Mouse (Mus musculus) embryo, embryonic 11.5 days (tissue): Measurements from ENCODE around the gene Sdc1.

Experiments
- DNase-seq: peaks from one replicate; pipeline ENCODE4 v3.0.0-alpha.2; 2012; ENCODE audit warnings: low read depth, low spot score

Gene Sdc1

DNA sequence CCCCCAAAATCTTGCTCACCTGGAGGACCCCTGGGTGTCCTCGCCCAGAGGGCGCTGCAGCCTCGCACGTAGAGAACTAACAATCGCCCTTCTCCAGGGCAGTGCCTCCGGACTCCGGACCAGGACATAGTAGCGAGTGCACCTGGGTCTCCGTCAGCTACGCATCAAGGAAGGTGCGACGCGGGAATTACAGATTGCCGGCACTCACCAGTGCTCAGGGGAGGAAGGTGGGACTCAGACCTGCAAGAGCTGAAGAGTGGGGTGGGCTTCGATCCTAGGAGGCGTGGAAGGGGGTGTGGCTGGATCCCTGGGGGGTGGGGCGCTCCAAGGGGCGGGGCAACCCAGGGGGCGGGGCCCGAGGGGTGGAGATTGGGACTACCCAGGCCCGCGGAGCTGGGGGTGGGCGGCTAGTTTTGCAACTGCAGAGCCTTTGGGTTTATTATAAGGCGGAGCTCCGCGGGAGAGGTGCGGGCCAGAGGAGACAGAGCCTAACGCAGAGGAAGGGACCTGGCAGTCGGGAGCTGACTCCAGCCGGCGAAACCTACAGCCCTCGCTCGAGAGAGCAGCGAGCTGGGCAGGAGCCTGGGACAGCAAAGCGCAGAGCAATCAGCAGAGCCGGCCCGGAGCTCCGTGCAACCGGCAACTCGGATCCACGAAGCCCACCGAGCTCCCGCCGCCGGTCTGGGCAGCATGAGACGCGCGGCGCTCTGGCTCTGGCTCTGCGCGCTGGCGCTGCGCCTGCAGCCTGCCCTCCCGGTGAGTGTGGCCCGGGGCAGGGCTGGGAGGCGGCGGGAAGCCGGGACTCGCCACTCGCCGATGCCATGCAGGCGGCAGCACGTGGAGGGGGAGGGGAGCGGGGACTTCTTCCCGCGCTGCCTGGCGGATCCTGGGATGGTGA lies at the start of gene Sdc1:
Gene Sdc1, plus strand, starts transcription at position 378 of the 898 bp plus-strand sequence.
- DNase-seq = peak; percentile 79

DNA sequence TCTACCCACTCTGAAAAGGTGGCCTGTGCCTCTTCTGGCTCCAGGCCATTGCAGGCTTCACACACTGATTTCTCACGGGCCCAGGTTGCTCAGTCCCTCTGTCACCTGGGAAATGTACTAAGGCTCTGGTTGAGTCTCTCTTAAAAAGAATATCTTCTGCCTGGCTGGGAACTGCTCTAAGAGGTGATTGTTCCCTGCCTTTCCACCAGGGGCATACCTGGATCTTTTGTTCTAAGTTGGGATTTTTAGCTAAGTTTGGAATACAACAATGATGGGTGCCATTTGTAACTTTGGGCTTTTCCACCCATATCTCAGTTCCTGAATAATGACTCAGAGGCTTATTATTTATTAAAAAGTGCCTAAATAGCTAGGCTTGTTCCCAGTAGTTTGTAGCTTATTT lies 44.2 kb upstream of the Sdc1 start:
- DNase-seq = no peak

DNA sequence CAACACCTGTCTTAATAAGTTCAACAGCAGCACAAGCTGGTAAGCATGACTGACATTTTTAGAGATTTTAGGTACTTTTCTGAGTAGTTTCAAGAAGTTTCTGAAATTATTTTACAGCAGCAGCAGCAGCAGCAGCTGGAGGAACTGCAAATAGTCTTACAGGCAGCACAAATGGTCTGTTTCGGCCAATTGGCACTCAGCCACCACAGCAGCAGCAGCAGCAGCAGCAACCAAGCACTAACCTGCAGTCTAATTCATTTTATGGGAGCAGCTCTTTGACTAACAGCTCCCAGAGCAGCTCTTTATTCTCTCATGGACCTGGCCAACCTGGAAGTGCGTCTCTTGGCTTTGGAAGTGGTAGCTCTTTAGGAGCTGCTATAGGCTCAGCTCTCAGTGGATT lies 42.4 kb upstream of the Sdc1 start:
- no peak for DNase-seq

DNA sequence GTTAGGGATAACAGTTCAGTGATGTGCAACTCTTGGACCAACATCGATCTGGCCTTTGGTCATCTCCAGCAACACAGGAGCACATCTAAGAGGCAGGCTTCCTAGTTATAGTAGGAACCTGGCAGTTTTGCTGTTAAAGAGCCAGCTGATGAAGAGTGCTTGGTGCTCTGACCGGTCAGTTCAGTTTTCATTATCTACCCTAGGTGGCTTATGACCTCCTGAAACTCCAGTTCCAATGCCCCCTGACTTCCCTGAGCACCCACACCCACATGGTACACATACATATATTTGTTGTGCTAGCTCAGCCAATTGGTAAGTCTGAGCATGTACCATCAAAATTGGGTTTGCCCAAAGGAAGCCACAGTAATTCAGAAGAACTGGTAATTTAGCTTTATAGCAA lies 17.5 kb upstream of the Sdc1 start:
- DNase-seq = no peak

DNA sequence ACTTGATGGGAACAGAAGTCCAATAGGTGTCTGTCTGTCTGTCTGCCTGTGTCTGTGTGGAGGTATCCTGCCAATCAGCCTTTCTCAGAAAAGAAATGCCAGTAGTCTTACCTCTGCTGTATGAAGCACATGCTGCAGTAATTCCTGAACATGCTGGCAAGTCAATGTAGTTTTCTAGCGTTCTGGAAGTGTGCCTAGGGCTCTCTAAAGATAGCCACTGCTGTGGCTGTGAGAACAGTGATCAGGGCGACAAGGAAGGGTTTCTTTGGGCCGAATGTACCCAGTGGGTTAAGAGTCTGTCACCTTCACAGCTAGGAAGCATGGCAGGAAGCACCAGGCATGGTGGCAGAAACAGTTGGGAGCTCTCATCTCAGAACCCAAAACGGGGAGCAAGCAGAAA lies 17.0 kb upstream of the Sdc1 start:
- DNase-seq = no peak

DNA sequence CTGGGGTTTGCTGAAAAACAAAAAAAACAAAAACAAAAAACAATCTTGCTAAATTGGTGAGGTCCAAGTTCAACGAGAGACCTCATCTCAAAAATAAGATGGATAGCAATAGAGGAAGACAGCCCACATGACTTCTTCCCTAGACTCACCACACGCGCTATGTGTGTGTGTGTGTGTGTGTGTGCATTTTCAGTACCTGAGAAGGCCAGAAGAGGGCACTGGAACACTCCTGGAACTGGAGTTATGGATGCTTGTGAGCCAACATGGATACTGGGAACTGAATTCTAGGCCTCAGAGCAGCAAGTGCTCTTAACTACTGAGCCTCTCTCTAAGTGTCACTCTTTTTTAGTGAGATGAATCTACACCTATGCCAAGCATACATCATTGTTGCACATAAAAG lies 13.1 kb upstream of the Sdc1 start:
- DNase-seq = no peak

DNA sequence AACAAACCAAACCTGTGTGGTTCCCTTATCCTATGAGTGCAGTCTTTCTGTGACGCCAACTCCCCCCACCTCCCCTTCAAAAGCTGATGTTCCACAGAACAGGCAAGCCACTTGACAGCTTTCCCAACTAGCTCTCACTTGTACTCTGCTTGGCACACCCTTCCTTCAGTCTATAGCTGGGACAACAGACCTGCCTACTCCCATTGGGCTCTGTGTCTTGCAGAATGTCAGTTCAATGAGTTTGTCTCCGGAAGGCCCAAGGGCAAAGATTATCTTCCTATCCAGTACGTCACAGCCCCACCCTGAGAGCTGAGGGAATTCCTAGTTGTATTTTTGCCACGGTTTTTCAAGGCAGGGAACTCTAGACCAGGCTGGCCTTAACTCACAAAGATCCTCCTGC lies 12.0 kb upstream of the Sdc1 start:
- no peak for DNase-seq

DNA sequence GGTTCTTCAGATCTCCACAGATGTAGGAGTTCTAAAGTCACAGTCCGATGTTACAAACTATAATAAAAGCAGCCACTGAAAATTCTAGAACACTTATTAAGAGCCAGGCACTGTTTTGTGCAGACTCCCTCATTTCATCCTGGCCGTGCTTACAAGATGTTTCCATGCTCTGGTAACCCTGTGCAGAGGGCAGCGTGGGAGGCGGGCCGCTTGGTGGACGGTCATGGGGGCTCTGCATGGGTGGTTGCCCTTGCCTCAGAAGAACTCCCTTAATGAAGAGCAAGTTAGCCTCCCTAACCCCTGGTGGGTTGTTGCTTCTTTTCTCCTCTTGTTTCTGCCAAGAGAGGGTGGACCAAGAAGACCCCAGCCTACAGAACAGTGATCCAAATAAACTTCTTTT lies 11.3 kb upstream of the Sdc1 start:
- DNase-seq = no peak

DNA sequence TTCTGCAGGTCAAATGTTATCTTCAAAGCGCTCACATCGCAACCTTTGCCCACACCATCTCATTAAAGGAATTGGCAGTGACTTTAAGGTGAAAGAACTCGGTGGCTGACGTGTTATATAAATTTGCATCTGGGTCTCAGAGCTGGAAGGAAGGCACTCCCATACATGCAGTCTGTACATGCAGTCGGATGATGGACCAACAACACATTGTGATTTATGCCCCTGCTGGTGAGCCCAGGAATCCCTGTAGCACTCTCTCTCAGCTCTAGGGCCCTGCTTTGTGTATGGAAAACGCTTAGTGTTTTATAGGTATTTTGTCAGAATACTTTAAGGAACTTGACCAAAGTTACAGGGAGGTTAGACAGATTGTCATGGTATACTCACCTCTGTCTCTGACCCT lies 10.6 kb upstream of the Sdc1 start:
- no peak for DNase-seq

DNA sequence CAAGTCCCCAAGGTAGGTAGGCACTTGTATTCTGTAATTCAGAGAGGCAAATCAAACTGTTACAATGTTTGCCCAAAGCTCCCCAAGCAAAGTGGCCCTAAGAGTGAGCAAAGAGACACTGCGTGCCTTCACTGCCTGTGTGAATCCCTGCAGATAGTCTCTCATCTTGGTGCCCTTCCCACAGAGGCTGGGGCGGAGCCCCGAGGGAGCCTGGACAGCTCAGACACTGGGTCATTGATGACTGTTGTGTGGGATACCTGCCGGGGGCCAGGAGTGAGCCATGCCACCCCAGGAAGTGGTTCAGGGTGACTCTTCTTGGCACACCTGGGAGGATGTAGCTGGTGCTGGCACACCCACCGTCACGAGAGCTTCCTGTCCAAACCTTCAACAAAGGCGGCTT lies 10.1 kb upstream of the Sdc1 start:
- no peak for DNase-seq

DNA sequence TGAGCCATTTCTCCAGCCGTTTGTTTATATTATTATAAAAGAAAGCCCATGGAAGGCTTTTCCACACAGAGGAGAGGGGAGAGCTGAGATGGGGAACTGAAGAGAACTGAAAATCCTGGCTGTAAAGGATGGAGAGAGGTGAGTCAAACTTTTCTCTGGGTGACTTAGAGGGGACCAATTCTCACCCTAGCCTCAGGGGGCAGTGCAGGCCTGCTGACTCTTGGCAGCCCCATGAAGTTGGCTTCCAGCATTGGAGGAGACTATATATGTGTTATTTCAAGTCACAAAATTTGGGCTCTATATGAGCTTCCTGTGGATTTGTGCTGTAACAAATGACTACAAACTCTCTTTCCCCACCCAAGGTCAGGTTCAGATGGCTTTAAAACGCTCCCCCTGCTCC lies 8.5 kb upstream of the Sdc1 start:
- DNase-seq = no peak

DNA sequence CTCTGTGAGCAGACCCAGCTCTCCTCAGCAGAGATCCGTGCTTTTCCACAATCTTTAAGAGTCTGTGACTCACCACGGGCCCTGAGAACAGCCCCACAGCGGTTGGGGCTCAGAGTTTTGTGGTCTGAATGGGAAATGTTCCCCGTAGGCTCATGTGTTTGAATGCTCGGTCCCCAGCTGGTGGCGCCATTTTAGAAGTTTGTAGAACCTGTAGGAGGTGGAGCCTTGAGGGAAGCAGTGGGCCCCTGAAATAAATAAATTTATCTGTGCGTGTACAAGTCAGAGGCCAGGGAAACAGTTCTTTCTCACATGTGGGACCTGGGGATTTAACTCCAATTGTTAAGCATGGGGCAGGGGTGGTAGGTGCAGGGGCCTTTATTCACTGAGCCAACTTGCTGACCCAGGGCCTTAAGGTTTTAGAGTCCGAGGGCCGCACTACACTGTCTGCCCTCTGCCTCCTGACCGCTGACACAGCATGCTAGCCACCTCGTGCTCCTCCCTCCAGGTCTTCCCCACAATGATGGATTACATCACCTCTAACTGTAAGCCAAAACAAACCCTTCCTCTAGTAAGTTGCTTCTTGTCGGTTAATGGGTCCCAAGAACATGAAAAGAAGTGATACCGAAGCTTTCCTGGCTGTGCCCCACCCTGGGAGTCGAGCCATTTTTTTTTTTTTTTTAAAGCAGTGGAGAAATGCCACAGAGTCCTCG lies 6.7 kb upstream of the Sdc1 start:
- no peak for DNase-seq

DNA sequence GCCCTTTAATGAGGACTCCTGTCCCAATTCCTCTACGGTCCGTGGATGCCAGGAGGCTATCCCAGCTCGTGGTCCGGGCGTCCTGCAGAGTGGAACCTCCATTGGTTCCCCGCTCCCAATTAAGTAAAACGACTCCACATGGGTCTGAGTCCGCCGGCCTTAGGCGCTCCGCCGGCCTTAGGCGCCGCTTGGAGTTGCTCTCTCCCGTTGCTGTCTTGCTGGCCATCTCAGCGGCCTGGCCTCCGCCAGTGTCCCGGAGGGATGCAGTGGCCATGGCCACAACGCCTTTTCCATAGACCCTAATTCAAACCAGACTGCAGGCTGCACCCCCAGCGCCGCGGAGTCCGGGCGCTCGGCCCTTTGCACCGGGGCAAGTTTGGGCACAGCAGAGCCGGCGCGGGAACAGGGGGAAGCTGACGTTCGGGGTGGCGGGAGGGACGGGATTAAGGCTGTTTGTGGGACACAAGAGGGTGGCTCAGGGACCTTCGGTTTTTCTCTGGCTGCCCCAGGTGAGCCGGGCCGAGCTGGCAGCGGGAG lies 789 bp downstream of the Sdc1 start:
- DNase-seq = peak; percentile 37

DNA sequence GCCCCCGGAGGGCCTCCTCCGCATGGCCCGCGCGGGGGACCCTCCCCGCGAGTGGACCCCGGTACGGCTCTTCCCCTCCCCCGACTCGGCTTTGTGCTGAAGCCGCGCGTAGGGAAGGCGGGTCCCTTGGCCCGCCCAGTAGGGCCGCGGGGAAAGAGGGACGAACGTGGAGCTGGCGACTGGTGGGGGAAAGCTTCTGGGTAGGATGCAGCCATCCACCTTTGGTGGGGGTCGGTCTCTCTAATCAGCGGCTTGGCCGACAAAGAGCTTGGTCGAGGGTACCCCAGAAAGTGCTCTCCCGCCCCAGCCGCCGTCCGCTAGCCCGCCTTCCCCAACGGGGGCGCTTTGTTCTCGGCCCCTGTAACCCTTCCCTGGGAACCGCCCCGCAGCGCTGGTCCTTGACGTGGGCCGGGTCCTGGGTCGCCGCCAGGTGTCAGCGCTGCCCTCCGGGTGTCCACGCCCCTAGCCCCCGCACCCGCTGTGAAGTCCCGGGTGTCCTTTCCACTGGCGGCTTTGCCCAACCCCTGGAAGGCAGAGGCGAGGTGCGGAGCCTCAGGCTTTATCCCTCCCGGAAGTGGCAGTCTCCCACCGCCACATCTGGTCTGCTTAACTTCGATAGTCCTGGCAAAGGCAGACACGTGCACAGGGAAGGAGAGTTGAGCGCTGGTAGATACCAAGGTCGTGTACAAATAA lies 1.5 kb downstream of the Sdc1 start:
- DNase-seq = peak; percentile 46

DNA sequence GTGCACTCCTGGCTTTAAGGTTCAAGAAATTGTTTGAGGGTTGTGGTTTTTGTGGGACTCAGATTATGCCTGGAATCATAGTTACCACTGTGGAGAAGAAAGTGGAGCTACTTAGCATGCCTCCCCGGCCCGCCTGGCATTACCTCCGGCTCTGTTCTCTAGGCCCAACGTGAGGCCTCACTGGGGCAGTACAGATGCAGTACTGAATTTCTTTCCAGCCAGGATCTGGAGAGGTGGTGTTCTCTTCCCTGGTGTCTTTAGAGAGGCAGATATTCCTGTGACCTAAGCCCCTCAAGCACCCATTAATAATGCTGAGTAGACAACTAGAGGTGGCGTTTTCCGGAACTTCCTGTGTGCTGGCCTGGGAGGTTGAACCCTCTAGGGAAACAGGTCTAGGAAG lies 2.2 kb downstream of the Sdc1 start:
- DNase-seq = no peak

DNA sequence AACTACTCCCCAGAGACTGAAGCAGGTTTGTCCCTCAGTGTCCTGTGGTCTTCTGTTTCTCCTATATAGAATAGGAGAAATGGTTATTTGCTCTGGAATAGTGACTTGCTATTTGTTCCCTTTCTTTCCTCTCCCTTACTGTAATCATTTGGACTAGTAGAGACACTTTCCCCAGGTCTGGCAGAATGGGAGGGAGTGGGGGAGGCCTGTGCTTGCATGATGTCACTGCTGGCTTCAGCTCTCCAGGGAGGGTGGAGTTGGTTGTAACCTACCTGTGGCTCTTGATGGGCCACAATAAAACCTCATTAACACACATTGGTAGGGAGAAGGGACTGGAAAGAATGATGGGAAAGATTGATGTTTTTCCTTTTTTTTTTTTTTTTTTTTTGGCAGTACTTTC lies 3.1 kb downstream of the Sdc1 start:
- DNase-seq = no peak

DNA sequence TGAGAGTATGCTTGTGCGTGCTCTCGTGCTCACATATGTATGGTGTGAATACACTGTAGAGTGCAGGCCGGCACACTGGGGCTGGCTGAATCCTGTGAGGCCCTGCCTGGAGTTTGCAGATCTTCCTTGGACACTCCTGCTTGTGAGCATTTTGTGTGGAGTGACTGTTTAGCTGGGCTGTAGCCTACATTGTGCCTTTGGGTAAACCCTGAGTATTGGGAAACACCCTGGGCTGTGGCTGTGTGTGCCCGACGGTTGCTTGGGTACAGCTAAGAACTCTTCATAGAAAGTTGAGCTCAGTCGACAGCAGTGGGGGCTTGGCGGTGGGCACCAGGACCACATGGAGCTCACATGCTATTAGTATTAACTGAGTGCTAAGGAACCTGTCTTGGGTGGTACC lies 5.1 kb downstream of the Sdc1 start:
- no peak for DNase-seq

DNA sequence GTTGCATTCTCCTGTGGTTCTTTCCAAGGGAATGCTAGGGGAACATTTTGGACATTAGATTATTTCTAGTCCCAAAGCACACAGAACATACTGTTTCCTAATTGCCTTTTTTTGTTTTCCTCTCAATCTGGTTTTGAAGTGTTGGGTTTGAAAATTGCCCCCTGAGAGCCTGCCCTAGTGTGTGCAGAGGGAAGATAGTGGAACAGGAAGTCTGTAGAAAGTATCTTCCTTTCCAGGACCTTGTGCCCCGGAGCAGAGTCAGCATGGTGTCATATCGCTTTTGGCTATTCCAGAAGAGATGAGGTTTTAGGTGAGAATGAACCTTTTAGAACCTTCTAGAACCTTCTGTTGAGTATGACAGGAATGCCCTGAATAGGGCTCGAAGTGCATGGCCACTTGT lies 5.6 kb downstream of the Sdc1 start:
- no peak for DNase-seq

DNA sequence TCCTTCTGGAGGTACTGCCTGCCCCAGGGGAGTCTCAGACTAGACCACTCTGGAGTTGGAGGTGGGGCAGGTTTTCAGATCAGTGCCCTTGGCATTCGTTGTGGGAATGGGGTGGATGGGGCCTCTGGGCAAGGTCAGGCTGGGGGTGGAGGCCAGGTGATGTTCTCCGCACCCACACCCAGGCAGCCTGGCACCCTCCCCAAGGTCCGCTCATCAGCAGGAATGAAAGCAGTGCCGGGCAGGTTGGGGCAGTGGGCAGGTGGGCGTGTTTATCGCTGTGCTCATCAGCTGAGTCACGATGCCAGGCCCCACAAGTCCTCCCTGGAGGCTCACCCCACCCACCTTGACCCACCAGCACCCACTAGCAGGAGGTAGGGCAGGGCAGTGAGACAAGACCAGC lies 7.0 kb downstream of the Sdc1 start:
- DNase-seq = no peak

DNA sequence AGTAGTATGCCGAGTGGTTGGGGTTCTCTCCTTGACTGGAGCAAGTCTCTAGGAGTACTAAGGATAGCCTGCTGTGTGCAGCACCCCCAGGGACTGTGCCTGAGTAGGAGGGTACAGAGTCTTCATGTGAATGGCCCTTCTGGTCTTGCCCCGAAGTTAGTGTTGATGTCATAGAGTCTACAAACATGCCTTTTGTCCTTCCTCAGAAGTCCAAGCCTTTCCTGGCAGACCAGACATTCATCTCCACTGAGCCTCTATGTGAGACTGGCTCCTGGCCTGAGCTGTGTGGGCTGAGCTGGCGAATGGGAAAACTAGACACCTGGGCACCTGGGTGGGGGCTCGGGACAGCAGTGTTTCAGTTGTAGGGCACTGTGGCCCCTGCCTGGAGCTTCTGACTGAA lies 8.7 kb downstream of the Sdc1 start:
- DNase-seq = no peak

DNA sequence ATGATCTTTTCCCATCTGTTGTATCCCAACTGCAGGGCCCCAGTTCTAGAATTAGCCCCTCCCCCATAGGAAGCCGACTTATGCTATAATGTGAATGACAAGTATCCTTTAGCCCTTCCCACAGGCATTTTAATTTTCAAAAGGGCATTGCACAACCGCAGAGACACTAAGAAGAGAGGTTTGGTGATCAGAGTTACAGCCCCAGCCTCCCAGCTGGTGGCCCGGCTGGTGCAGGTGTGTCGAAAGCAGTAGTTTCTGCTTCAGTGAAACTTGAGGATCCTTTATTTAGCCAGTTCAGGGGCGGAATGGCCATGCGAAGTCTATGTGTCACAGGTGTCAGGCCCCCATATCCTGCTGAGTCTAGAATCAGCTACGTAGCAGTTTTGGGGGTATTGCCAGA lies 10.0 kb downstream of the Sdc1 start:
- no peak for DNase-seq

DNA sequence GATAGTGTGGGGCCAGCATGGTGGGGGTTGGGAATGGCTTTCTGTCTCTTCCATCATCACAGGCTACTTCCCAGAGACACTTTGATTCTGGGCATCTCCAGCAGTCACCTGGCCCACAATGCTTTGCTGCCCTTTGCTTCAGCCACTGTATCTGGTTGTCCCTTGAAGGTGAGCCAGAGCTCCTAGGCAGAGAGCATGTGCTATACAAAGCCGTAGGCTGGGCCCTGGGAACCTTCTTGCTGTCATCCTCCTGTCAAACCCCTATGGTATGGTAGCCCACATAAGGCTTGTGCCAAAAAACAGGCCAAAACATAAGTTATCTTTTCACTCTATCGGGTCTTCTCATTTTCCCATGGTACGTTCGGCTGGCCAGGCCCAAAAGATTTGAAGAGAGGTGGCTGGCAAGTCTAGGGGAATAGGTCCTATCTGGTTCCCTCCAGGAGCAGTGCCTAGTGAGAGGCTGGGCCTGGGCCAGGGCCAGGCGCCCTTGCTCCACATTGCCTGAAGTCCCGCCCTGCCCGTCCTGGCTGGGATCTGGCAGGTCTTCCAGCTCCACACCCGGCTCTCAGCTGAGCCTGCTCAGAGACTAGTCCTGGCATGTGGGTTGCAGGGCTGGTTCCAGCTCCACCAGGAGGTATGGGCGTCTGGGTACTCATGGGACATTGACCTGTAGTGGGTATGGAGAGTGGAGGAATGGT lies 10.7 kb downstream of the Sdc1 start:
- no peak for DNase-seq
